Mouse (Mus musculus): ENCODE results near the gene Sox8.

The Sox8 gene

DNA sequence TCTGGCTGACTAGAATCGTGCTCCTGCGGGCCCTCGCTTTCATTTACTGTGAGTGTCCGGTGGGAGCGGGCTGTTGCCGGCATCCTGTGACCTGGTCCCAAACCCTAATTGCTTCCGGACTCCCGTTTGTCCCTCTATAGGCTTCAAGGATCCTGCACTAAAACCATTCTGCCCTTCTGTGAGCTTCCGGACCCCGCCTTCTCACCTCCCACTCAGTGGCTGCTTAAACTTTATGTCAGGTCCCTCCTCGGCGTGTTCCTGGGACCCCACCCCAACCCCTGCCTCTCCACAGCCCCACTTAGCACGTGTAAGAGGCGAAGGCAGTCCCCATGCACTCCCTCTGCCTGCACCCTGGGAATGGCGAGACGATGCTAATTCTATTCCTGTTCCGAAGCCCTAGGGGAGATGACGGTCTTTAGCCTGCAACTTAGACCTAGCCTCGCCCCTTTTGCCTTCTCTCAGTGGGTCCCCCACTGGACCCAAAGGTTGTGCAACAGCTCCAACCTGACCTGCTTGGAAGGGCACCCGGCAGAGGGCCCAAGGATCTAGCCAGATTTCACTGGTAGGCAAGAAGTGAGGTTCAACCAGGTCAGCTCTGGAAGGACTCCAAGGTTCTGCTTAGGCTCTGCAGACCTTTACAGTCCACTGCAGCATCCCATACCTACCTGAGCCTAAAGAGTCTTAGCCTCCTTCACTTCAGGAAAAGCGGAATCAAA is 9.0 kb upstream of the Sox8 start:
- no peak for DNase-seq (ENCODE audit: low read depth, low spot score)

GRCm38 (mm10) chr17:25578920-25579319 is 8.4 kb upstream of the Sox8 start, which contains the start of gene Lmf1:
Gene Lmf1, plus strand, starts transcription at chr17:25579085.
- peak; percentile 99 for DNase-seq (ENCODE audit: low read depth, low spot score)

DNA sequence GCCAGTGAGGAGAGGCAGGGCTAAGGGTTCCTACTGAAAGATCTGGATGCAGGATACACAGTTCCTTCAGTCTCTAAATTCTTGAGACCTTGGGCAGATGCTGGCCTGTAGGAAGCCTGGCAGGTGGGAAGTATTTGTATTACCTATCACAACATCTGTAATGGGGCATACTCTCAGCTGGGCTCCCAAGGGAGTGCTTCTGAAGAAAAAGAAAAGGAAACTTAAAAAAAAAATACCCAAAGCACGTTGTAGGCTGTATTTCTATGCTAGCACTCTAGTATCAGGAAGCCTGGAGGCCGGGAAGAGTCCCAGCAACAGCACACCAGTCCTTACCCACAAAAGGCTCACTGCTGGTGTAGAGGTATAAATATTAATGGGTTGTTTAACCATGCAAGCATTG is 7.2 kb upstream of the Sox8 start:
- DNase-seq (ENCODE audit: low read depth, low spot score), result no peak

GRCm38 (mm10) chr17:25577263-25577662 is 6.8 kb upstream of the Sox8 start:
- DNase-seq (ENCODE audit: low read depth, low spot score), result no peak

GRCm38 (mm10) chr17:25576034-25576433 is 5.5 kb upstream of the Sox8 start:
- DNase-seq (ENCODE audit: low read depth, low spot score), result no peak

DNA sequence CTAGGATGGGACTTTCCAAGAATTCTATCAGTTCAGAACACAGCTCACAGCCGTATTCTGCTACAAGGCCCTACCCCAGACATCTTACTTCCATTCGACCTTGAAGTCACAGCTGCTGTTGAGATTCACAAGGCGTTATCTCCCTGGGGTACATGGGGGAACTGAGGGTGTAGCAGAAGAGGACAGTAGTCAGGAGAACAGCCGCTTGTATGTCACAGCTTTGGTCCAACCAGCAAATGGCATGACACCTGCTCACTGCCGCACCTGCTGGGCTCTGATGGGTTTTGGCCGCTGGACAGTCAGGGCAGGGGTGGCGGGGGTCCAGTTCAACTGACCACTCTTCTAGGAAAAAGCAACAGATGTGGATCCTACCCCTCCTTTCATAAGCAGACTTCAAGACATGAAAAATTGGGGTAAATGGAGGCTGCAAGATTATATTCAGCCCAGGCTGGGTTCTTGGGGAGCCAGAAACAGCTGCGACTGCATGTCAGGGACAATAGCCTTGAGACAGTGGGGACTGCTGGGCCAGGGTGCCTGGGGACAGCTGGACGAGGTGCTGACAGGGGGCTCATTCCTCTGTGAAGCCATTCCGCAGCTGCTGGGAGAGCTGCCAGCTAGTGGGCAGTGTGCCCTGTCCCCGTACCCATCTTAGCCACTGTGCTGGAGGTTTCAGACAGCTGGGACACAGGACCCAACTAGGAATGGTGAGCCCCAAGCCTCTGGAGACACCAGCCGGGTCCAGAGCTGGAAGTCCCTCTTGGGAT is 4.9 kb upstream of the Sox8 start:
- DNase-seq (ENCODE audit: low read depth, low spot score), result no peak

- DNase-seq (ENCODE audit: low read depth, low spot score), result no peak
Measured at GRCm38 (mm10) chr17:25571453-25571820, 951 bp upstream of the Sox8 start.

GRCm38 (mm10) chr17:25569833-25570647 is 446 bp downstream of the Sox8 start:
- DNase-seq (ENCODE audit: low read depth, low spot score), result peak; percentile 34

DNA sequence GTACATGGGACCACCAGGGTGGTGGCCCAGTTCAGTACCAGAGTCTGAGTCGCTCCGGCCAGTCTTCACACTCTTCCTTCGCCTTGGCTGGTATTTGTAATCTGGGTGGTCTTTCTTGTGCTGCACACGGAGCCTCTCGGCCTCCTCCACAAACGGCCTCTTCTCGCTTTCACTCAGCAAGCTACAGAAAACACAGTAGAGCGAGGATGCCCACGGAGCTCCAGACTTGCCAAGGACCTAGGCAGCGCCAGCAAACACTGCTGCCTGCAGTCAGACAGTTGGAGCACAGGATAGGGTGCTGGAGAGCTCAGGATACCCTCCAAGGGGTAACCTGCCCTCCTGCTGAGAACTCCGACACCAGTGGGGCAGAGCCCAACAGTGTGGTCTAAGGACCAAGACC is 1.6 kb downstream of the Sox8 start:
- DNase-seq (ENCODE audit: low read depth, low spot score), result no peak

DNA sequence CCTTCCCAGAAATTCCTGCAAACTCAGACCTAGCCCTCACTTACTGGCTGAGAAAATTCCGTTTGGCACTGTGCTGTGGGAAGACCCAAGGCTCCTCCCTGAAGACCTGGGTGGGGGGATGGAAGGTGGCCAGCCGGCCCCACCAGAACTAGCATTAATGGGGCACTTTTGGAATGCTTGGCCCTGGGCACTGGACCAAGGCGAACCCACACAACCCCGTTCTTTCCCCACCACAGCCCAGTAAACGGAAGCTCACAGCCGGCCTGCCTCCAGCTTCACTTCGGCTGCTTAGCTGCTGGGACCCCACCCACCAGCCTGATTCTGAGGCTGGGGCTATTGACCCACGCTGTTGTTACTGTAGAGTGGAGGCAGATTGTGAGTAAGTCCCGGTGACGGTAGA is 2.3 kb downstream of the Sox8 start:
- no peak for DNase-seq (ENCODE audit: low read depth, low spot score)

- peak; percentile 80 for DNase-seq (ENCODE audit: low read depth, low spot score)
Measured at GRCm38 (mm10) chr17:25567745-25568144, 2.7 kb downstream of the Sox8 start.

DNA sequence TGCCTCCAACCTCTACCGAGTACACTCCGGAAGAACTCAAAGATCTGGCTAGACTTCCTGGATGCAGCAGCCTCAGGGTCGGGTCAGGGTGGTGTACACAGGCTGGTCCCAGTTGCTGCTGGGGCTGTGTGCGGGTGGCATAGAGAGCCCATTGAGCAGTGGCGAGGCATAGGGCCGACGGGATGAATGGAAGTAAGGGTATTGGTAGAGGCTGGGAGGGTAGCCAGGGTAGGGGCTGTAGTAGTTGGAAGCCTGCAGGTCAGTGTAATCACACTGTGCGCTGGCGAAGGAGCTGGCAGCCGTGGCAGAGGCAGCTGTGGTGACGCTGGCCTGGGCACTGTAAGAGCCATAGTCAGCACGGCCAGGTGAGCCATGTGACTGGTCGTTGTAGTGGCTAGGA is 3.2 kb downstream of the Sox8 start:
- DNase-seq (ENCODE audit: low read depth, low spot score), result no peak

DNA sequence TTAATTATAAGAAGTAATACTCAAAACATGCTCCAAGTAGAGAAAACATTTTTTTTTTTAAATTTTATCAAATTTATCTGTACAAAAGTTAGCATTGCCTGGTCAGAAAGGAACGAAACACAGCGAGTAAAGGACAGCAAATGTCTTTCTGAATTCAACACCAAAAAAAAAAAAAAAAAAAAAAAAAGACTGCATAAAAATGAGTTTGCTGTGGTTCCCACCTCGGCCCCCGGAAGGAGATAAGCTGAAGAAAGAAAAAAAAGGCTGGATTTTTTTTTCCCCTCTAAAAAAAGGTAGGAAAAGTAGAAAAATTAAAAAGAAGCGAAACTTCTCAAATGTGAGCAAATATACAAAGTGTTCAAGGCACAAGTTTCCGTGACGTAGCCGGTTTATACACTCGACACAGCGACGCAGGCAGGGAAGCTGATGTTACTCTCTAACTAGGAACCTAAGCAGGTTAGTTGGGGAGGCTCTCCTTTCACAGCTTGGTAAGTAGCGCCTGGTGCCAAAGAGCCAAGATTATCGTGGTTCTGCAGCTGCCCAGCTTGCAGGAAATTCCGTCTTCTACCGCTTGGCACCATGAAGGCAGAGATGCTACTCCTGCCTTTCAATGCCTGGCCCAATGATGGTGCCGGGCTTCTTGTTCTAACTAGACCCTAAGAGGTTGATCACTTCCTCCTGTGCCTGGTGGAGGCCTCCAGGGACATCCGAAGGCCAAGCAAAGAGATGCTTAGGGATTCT is 4.5 kb downstream of the Sox8 start:
- no peak for DNase-seq (ENCODE audit: low read depth, low spot score)

GRCm38 (mm10) chr17:25565244-25565643 is 5.2 kb downstream of the Sox8 start:
- DNase-seq (ENCODE audit: low read depth, low spot score), result no peak

DNA sequence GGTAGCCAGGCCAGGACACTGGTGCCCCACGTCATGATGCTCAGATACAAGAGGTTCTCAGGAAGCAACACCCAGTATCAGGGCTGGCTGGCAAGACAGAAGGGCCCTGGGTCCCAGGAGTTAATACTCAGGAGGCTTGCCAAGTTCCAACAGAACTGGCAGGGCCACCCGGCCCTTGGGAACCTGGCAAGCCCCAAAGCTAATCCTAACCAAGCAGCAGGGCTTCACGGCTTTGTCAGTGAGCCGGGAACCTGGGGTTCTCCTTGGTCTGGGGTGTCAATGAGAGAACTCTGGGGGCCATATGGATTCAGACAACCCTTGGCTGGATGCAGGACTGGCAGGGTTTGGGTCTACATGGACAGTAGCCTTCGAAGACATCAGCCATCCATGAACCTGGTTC is 6.0 kb downstream of the Sox8 start:
- no peak for DNase-seq (ENCODE audit: low read depth, low spot score)

DNA sequence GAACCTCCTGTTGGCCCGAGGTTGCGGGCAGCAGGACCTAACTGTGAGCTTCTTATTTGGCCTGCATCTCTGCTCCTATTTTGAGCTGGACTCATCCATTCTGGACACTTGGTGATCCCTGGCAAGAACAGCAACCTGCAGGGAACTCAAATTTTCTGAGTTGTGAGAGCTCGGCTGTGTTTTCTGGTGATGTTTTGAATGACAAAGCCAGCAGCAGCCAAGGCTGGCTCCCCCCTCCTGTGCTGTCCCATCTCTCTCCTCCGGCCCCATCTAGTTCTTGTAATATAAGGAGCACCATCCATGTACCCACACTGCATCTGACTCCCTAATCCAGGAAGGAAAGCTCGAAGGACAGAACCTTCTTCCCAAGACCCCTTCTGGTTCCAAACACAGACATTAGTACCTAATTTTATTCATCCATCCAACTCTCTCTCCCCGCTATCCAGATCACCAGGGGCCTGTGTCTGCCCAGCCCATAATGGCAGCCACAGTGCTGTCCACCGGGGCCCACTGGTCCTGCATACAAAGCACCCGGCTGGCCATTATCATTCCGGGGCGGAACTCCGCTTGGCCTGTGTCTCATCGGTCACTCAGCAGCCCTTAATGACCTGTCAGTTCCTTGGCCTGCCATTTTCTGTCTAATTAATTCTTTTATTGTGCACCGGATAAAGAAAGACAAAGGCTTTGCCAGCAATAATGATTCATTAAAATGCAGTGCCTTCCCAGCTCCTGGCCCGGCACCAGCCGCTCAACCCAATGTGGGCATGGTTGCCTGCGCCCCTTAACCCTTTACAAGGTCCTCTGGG is 9.1 kb downstream of the Sox8 start:
- no peak for DNase-seq (ENCODE audit: low read depth, low spot score)

DNA sequence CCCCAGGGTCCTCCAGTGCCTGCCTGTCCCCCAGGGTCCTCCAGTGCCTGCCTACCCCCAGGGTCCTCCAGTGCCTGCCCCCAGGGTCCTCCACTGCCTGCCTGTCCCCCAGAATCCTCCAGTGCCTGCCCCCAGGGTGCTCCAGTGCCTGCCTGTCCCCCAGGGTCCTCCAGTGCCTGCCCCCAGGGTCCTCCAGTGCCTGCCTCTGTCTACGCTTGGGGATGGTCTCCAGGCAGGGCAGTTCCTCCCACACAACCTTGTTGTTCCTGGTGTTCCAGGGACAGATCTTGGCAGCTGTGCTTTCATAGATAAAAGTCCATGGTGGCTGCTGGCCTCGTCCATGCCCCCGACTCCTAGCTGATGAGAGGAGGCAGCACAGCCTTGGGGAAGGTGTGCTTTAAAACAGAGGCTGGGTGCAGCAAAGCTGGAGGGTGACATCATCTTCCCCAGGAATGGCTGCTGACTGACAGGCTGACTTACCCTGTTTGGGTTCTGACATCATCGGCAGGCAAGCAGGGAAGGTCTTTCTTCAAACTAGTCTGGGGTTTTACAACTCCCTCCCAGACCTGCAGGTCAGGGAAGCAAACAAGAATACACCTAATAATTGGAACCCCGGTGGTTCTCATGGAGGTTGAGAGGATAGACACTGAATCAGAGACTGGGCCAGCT is 9.8 kb downstream of the Sox8 start:
- no peak for DNase-seq (ENCODE audit: low read depth, low spot score)

- no peak for DNase-seq (ENCODE audit: low read depth, low spot score)
Measured at GRCm38 (mm10) chr17:25559634-25560033, 10.9 kb downstream of the Sox8 start.

DNA sequence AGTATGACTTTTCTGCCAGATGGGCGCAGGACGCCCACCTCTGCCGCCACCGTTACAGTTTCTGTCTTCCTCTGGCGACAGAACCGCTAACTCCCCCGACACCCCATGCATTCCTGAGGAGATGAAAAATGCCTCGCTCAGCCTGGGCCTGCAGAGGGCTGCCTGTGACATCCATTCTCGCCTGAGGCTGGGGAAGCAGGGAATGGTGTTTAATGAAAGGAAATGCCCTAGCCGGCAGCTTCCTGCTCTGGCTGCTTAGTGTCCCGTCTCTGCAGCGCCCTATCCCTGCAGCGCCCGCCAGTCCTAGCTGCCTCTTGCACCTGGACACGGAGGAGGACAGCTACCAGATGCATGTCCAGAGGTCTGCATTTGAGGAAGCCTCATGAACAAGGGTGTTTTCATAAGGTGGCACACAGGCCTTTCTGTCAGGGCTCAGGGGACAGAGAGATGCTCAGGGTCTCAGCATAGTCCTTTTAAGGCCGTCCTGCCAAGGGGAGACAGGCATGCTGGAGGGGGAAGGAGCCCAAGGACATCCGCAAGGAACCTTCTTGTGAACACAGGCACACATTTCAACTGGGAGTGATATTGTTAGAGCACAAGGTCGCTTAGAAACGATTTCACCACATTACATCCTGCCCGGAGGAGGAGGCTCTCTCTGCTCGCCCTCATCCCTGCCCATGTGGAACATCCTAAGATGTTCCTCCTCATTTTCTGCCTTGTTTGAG is 13.7 kb downstream of the Sox8 start:
- DNase-seq (ENCODE audit: low read depth, low spot score), result no peak

Data from CD4-positive, CD25-positive, alpha-beta regulatory T cell, adult 2 months (primary cell).